Mouse (Mus musculus) MEL-GATA-1-ER (cell line): ENCODE results near the gene Zfp518b.
A peak's percentile ranks its signal among the peaks of the same experiment; 100 is the strongest.

ENCODE experiments used
- DNase-seq: peaks from one replicate; pipeline ENCODE4 v3.0.0-alpha.2; 2012; ENCODE audit warnings: low read depth; ENCODE audit errors: extremely low read depth

The Zfp518b gene

DNA sequence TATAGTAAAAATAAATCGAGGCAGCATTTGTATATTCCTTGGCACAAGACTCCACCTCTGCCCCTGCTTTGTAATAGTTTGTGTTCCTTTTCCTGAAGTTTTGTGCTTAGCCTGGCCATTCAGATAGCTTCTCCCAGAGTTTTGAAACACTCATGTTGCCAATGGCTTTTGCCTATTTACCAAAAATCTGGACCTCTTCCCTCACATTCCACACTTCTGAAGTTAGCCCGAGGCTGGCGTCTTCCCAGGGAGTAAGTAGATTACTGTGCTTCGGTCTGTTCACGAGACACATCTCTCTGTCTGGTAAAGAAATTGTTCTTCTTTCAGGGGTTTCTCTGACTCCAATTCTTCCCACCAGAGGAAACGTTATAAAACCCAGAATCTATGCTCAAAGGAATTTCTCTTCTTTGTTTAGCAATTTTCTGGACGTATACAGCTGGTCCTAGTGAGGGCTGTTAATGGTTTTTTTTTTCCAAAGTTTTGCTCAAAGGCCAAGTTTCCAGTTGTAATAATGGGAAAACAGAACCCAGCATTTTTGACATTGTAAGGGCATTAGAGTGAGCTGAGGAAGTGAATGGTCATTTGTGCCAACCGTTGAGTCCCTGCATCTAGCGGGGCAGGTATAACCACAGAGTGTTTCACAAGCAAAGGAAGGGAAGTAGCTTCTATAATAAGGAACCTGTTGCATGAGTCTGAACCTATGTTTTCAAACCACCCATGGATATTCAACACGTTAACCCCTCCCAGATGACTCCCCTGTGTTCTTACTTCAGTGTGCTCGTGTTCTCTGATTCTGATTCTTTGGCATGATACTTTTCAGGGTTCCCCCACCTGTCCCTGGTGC, 50.1 kb downstream of the Zfp518b start:
- no peak for DNase-seq

DNA sequence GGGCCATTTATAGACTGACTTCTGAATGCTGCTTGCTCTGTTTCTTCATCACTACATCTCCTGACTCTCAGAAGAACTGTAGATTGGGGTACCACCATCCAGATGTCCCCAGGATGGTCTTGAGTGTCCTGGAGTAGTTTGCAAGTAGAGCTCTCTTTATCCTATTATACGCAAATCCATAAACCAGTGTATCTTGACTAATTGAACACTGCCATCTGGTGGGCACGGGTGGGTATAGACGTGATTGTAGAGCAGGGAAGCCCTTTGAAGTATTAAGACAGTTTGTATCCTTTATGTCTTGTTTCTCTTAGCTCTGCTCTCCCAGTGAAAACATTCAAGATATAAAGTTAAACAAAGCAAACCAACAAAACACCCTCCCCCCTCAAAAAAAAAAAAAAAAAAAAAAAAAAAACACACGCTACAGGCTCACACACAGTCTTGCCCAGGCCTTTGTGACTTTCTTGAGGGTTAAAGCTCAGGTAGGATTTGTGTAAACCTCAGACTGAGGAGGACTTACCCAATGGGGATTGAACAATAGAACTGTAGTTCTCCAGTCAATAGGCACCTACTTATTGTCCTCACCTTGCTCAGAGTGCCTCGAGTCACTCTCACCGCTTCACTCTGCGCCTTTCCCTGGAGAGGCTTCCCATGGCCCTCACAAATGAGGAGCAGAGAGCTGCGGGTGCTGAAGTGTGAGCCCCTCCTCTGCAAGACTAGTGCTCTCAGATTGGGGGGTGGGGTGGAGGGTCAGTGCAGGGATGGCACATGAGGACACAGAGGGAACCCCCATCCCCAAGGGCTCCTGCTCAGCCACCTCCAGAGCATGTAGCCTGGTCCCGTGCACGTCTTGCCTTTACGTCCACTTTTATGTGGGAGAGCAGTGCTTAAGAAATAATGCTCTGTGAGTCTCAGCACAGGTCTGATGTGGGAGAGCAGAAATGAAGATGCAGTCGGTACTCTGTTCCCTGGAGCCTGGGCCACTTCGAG, 51.9 kb downstream of the Zfp518b start:
- peak; percentile 31 for DNase-seq

DNA sequence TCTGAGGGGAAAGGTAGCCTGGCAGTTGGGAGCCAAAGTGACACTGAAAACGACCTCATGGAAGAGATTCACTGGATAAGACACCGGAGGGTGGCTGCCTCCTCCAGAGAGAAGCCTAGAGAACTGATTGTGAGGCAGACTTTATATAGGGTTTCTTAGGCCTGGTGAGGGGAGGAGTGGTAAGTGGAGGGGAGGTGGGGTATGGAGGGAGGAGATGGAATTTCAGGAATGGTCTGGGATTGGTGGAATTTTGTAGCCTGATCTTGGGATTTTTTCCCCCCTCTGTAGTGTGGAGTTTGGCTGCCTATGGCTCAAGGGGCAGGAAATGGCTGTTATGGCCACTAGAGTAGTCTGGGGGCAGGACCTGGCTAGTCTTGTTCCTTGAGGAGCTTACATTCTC, 56.6 kb downstream of the Zfp518b start:
- DNase-seq: no peak

DNA sequence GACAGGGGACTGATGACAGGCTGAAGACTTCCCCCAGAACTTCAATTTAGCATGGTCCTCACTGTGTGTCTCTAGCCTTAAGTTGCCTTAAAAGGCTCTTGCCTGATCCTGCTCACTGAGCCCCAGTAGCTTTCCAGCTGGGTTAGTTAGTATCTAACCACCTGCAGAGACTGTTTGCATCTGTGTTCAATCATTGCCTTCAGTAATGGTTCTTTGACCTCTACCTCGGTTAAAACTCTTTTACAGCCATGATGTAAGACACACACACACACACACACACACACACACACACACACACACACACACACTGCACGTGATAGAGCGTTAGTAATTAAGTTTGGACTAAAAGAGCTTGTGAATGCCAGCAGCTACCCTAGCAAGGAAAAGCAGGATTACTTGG, 57.7 kb downstream of the Zfp518b start:
- DNase-seq: no peak

DNA sequence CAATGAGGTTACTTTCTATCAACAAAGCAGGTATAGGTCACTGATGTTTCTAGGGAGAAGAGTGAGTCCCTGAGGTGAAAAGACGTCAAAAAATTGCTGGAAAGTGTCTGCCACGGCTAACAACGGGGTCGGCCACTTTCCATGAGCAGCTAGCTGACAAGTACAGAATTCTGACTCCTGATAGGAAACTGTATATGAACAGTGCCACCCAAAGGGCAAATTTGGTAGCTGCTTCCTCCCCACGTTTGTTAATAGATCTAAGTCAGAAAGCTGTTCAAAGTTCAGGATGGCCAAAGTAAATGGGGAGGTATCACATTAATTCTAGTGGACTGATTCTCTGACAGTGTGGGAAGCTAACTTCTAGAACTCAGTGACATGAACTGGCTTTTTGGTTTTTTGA, 63.8 kb downstream of the Zfp518b start:
- no peak for DNase-seq

DNA sequence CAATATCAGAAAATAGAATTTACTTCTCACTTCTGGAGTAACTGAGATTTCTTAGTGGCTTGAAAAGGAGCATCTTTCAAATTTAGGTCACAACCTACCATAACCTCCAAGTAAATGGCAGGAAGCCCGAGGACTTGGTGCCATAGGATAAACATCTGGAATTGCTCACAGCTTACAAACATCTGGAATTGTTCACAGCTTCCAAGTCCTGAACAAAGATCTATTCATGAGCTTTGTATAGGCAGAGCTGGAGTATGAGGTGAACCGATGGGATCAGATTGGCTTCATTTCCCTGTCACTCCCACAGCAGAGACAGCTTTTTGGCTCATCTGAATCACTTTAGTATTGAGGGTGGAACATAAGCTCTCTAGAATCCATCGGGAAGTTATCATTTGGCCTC, 65.7 kb downstream of the Zfp518b start:
- no peak for DNase-seq
